Mouse (Mus musculus): ENCODE data around the gene Pramef8.
A peak's percentile ranks its signal among the peaks of the same experiment; 100 is the strongest.
"Not testable (repeated sequence)": the region's sequence is repeated elsewhere in the genome, so short reads cannot be mapped to it uniquely, and the experiment has no call there.

Gene Pramef8

DNA sequence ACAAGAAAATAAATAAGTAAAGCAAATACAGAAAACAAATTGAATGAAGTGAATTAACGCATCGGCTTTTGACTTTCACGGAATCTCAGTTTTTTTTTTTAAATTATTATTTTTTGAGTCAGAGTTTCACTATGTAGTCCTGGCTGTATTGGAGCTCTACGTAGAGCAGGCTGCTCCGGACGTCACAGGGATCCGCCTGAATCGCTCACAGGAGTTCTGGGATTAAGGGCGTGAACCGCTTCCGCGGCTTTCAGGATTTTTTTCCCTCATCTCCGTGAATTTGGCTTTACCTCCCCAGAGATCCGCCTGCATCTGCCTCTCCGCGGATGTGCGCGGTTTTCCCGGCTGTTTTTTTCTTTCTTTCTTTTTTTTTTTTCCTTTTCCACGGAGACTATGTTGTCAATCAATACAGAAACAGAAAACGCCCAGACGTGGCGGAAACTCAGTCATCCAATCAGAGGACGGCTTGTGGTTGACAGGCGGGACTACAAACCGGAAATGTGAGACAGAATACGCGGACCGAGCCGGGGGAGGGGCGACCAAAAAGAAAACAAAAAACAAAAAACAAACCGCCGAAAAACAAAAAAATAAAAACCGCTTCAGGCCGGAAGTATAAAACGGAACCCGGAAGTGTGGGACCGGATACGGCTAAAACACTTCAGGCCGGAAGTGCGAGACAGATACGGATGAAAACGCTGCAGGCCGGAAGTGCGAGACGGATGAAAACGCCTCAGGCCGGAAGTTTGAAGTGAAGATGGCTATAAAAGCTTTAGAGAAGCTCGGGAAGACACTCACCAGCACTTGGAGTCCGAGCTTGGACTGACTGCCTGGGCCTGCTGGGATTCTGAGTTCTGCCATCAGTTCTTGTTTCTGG is at the start of gene Pramef8:
Pramef8 (plus strand) TSS at position 208 of the 874 bp plus-strand sequence.
- peak; percentile 86 for DNase-seq (ENCODE audit: low read depth, low spot score)

- no peak for DNase-seq (ENCODE audit: low read depth, low spot score)
These were observed 45.7 kb upstream of the Pramef8 start for GRCm38 (mm10) chr4:143366415-143367041.

GRCm38 (mm10) chr4:143379480-143379879 is 32.7 kb upstream of the Pramef8 start:
- no peak for DNase-seq (ENCODE audit: low read depth, low spot score)

- DNase-seq (ENCODE audit: low read depth, low spot score) = no peak
These were observed 32.1 kb upstream of the Pramef8 start for GRCm38 (mm10) chr4:143379931-143380715.

DNA sequence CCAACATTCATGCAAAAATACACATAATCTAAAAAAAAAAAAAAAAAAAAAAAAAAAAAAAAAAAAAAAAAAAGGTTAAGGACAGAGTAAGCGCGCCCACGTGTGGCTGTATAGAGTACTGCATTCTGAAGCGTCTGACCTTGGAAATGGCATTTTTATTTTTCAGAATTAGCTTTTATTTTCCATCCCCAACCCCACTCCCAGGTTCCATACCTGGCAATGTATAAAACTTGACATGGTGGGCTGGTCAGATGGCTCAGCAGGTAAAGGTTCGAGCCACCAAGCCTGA is 31.6 kb upstream of the Pramef8 start:
- DNase-seq (ENCODE audit: low read depth, low spot score) = no peak

DNA sequence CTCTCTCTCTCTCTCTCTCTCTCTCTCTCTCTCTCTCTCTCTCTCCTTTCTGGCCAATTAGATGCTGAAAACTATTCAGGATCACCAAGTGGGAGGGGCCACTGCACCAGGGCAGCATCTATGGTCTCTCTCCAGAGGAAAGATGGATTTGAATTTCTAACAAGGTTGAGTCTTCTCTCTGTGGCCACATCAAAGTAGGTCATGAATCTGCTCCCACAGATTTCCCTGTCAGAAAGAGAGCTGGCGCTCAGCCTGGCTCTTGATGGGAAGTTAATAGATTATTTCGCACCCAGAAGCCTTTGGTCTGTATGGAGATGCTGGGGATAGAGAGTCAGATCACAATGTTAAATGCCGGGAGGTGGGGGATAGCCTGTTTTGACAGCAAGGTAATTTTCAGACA is 30.1 kb upstream of the Pramef8 start:
- DNase-seq (ENCODE audit: low read depth, low spot score) = no peak

DNA sequence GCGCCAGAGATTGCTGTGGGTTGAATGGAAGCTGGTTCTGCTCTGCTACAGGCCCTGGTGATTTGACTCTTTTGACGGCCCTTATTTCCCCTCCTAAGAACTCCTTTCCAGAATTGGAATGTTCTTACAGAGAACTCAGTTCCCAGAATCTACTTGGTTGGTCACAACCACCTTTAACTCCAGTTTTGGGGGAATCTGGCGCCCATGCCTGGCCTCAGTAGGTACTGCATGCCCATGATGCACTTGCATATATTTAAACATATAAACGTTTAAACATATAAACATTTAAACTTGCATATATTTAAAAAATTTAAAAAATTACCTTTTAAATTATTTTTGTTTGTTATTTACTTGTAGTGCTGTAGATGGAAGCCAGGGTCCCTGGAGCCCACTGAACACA is 28.6 kb upstream of the Pramef8 start:
- no peak for DNase-seq (ENCODE audit: low read depth, low spot score)

DNA sequence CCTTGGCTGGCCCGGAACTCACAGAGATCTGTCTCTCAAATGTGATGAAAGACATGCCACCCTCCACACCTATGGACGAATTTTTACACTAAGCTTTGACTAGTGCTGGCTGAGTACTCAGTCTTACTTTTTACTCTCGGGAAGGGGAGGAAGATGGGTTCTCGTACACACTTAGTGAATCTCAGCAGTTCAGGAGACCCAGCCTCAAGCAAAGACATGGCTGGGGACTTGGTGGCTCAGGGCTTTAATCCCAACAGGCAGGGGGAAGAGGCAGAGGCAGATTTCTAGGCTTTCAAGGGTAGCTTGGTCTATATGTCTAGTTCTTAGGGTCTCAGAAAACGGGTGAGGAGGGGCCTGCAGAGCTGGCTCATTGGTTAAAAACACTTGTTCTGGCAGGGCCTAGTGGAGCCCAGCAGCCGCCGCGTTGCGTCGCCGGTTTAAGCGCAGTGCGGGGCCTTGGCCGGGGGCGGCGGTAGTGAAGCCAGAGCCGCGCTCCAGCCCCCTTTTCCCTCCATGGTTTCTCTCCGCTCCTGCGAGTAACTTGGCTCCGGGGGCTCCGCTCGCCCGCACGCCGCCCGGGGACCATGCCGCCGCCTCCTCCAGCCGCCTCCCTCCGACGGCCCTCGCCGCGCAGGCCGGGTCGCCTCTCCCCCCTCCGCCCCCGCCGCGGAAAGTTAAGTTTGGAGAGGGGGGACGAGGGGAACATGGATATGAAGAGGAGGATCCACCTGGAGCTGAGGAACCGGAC is 23.1 kb upstream of the Pramef8 start:
- DNase-seq (ENCODE audit: low read depth, low spot score) = no peak

DNA sequence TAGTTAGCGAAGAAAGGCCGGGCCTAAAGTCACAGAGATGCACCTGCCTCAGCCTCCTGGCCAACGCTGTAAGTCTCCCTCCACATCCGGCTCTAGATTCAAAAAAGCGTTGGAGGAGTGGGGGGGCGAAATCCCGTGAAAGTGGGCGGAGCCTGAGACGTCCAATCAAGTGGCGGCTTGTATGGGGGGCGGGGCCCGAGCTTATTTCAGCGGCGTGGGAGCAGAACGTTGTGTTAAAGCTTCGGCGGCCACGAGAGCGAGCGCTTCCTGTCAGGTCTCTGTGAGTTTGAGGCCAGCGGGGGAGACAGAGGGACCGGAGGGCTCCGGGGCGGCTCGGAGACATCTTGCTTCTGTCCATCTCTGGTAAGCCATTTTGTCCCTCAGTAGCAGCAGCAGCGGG is 18.0 kb upstream of the Pramef8 start, which contains the start of gene Pramel1:
Pramel1 (plus strand) TSS at position 248 of the 400 bp plus-strand sequence.
- DNase-seq (ENCODE audit: low read depth, low spot score) = no peak

- DNase-seq (ENCODE audit: low read depth, low spot score) = peak; percentile 4
These were observed 534 bp upstream of the Pramef8 start for GRCm38 (mm10) chr4:143411566-143412218.

DNA sequence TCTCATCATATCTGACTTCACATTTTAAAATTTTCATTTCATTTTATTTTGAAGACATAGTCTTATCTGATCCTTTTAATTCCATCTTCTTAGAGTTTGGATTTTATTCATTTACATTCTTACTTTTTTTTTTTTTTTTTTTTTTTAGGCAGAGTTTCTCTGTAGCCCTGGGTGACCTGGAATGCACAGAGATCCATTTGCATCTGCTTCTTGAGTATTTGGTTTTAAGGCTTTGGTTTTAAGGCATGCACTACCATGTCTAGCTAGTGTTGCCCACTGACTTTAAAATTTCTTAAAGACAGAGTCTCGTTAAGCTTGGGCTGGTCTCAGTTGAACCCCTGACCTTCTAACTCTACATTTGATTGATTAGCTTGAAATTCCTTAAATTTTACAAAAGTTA is 1.4 kb downstream of the Pramef8 start:
- no peak for DNase-seq (ENCODE audit: low read depth, low spot score)

DNA sequence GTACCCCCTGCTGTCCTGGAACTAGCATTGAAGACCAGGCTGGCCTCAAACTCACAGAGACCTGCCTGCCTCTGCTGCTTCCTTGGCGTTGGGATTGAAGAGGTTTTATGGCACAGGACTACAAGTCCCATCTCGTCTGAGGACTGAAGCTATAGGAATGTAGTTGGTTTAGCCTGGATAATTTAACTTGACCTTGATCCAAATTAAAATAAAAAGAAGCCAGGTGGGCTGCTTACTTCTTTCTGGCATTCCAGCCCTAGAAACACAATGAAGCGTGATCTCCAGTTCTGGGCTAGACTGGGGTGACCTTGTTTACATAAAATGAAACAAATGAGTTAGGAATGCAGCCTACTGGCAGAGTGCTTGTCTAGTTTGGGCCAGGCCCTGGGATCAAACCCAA is 1.9 kb downstream of the Pramef8 start:
- DNase-seq (ENCODE audit: low read depth, low spot score) = no peak

DNA sequence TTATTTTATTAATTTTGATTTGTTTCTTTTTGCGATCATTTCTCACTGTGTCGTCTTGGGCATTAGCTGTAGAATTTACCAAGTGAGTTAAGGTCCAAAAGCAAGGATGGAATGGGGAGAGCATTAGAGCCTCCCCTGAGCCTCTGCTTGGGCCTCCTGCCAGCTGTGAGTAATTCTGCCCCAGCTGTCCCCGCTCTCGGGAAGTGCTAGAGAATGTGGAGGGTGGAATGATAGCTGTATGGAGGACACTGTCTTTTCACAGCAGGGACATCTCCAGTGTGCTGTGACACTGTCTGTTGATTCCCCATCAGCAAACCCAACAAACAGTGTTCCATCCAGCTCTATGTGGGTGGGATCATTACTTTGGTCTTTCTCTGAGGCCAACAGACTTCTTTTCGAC is 14.5 kb downstream of the Pramef8 start:
- DNase-seq (ENCODE audit: low read depth, low spot score) = not testable (repeated sequence)

GRCm38 (mm10) chr4:143450224-143450623 is 38.0 kb downstream of the Pramef8 start, which contains the start of gene Oog4:
TSS of gene Oog4 (minus strand) at chr4:143450324.
- DNase-seq (ENCODE audit: low read depth, low spot score) = no peak
